Mouse (Mus musculus): ENCODE data around the gene B2m.

DNA sequence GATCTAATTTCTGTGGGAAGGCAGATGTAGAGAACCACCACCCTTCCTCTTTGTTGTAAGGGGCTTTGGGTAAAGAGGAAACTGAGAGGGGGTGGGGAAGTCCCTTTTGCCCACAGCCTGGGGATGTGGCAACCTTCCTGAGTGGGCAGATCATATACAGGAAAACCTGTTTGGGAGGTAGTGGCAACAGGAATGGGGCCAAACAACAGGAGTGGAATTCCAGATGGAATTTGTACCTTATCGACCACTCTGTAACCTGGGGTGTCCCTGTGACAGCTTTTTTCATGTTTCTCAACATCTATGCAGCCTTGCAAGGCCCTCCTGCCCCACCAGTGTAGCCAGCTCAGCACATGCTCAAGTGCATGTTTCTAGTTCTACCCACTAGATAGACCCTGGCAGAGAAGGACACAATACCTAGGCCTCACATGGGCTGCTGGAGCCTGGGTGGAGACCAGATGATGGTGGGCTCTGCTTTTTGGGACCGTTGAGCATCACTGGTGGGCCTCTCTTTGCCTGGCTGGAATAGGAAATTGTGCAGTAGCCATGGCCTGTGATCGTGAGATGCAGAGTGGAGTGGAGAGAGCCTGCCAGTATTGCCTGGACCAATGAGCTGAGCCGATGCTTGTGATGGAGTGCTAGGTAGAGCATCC, 8.7 kb downstream of the B2m start:
- no peak for TF ChIP-seq POLR2A (IDR thresholded peaks at IDR 0.05; ENCODE audit: insufficient read depth, low read length)
- TF ChIP-seq CTCF (IDR thresholded peaks at IDR 0.05; ENCODE audit: low read depth, low read length) = no peak

Data from ES-Bruce4 (cell line).